Mouse (Mus musculus): ENCODE data around the gene Serpine2. TPM values are rescaled to one million over a fixed set of nuclear protein-coding genes. Genes with fewer than 3 reads are reported as not detected.
A peak's percentile ranks its signal among the peaks of the same experiment; 100 is the strongest.

The Serpine2 gene
- polyA plus RNA-seq, 1 experiment = 18.2 TPM

DNA sequence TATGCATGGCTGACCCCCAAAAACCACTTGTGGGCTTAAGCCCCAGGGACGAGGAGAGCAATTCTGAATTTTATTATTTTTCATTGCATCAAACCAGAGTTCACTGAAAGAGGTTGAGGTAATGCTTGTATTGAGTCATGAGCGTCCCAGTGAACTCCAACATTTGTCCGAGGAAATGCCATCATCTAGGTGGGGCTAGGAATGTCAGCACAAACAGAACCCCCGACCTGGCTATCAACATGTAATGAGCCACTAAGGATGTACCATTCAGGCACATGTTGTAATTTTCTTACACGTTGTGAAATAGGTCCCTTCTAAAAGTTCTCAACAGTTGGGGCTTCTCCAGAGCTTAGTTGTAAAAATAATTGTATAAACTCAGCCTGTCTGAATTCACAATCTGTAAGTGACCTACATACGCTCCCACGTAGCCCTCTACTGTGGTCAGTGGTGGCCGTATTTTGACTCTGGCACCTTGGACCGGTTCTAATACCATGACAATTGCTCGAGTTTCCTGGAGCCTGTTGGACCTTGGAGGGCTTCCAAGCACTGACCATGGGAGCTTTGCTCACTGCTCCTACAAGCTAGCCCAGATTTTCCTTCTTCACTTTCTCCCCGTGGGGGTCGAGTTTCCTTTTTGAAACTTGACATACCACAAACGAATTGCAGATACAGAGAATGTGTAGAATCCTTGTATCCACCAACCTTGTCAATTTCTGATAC lies 38.0 kb downstream of the Serpine2 start:
- peak overlapping the region; percentile 22 for H3K4me3 ChIP-seq

DNA sequence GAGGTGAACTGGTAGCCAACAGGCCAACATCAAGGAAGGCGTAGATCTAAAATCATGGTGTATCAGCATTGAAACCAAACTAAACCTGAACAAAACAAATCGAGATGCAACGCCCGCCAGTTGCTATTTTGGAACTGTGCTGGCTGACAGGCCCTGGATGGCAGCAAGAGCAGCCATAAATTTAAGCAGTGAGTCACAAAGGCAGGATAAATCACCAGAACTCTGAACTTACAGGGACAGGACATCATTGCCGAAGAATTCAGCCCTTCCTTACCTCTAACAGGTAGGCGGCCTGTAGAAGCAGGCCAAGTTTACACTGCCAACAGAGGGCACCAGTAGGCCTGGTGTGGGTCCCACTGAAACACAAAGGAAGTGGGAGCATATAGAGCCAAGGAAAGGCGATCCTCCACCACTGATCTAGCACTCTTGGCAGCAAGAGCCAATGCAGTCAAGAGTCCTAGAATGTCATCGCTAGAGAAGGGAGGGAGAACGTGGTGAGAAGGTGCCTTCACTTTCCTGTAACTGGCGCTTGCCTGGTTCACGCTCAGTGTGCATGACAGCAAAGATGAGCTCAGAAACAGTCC lies 41.6 kb downstream of the Serpine2 start:
- no peaks in the 10 kb centered on the region for H3K27me3 ChIP-seq (ENCODE audit: control insufficient read depth, insufficient read depth, insufficient read length)
- TF ChIP-seq TCF3 (IDR thresholded peaks at IDR 0.05; ENCODE audit: insufficient read length, low read depth) (no peak), MYOG (IDR thresholded peaks at IDR 0.05; ENCODE audit: control insufficient read depth in 1 of 3, insufficient read depth in 1 of 3, insufficient read length in 2 of 3, low read depth in 2 of 3) (no peak), POLR2A (IDR thresholded peaks at IDR 0.05; ENCODE audit: insufficient read length, low read depth) (no peak)
- no peak overlapping the region for H3K4me2 ChIP-seq (ENCODE audit: low read depth)
- no peaks in the 10 kb centered on the region for H3K79me2 ChIP-seq (ENCODE audit: control insufficient read depth, insufficient read depth)
- no peaks in the 10 kb centered on the region for H3K36me3 ChIP-seq (ENCODE audit: control insufficient read depth, insufficient read depth)
- H3K4me3 ChIP-seq = no peak overlapping the region
- no peak overlapping the region for H3ac ChIP-seq (ENCODE audit: control insufficient read depth, insufficient read length)

More for the DNA sequence above, 38.0 kb downstream of the Serpine2 start:
- H3K79me2 ChIP-seq (ENCODE audit: control insufficient read depth, insufficient read depth) = no peaks in the 10 kb centered on the region
- H3K27me3 ChIP-seq (ENCODE audit: control insufficient read depth, insufficient read depth, insufficient read length) = no peaks in the 10 kb centered on the region
- H3ac ChIP-seq (ENCODE audit: control insufficient read depth, insufficient read length) = no peak overlapping the region
- H3K36me3 ChIP-seq (ENCODE audit: control insufficient read depth, insufficient read depth) = no peaks in the 10 kb centered on the region
- peak overlapping the region; percentile 82 for H3K4me2 ChIP-seq (ENCODE audit: low read depth)
- TF ChIP-seq TCF12 (IDR thresholded peaks at IDR 0.05; ENCODE audit: insufficient read depth, poor library complexity, severe bottlenecking) (no peak), MYOG (IDR thresholded peaks at IDR 0.05; ENCODE audit: control insufficient read depth in 1 of 3, insufficient read depth in 1 of 3, insufficient read length in 2 of 3, low read depth in 2 of 3) (no peak), SRF (IDR thresholded peaks at IDR 0.05; ENCODE audit: control insufficient read depth, insufficient read length, low read depth) (no peak), CEBPB (IDR thresholded peaks at IDR 0.05; ENCODE audit: insufficient read depth, poor library complexity, severe bottlenecking) (peak; percentile 33; the same call in 1 of the 2 replicates)

DNA sequence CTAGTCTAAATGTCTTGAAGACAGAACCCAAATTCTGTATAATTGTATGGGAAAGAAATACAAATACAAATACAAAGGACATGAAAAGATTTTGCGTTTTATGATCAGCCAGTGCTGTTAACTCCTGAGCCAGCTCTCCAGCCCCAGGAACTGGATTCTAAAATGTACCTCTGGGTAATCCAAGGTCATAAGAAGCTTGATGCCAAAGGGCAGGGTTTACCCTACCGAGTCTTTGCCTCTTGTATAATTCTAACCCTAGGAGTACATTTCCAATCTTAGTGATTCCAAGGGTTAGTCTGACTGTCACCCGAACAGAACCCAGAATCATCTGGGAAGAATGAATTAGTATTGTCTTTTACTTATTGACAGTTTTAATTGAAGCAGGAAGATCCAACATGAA lies 45.5 kb downstream of the Serpine2 start:
- no peak overlapping the region for H3K4me3 ChIP-seq
- no peaks in the 10 kb centered on the region for H3K79me2 ChIP-seq (ENCODE audit: control insufficient read depth, insufficient read depth)
- H3K27me3 ChIP-seq (ENCODE audit: control insufficient read depth, insufficient read depth, insufficient read length) = no peaks in the 10 kb centered on the region
- no peak overlapping the region for H3K4me2 ChIP-seq (ENCODE audit: low read depth)
- no peaks in the 10 kb centered on the region for H3K36me3 ChIP-seq (ENCODE audit: control insufficient read depth, insufficient read depth)
- H3ac ChIP-seq (ENCODE audit: control insufficient read depth, insufficient read length) = no peak overlapping the region
- TF ChIP-seq REST (IDR thresholded peaks at IDR 0.05; ENCODE audit: insufficient read depth, insufficient read length) (no peak), USF1 (IDR thresholded peaks at IDR 0.05; ENCODE audit: low read depth) (no peak), SRF (IDR thresholded peaks at IDR 0.05; ENCODE audit: control insufficient read depth, insufficient read length, low read depth) (no peak), TCF12 (IDR thresholded peaks at IDR 0.05; ENCODE audit: insufficient read depth, poor library complexity, severe bottlenecking) (no peak), E2F4 (IDR thresholded peaks at IDR 0.05; ENCODE audit: insufficient read depth) (no peak), MYOG (IDR thresholded peaks at IDR 0.05; ENCODE audit: control insufficient read depth in 1 of 3, insufficient read depth in 1 of 3, insufficient read length in 2 of 3, low read depth in 2 of 3) (no peak), POLR2AphosphoS2 (IDR thresholded peaks at IDR 0.05; ENCODE audit: insufficient read length, low read depth) (no peak), MAX (IDR thresholded peaks at IDR 0.05; ENCODE audit: low read depth) (no peak), CEBPB (IDR thresholded peaks at IDR 0.05; ENCODE audit: insufficient read depth, poor library complexity, severe bottlenecking) (no peak), POLR2A (IDR thresholded peaks at IDR 0.05; ENCODE audit: insufficient read length, low read depth) (no peak), MYOD1 (IDR thresholded peaks at IDR 0.05; ENCODE audit: control insufficient read depth in 1 of 3, insufficient read length in 2 of 3, low read depth in 2 of 3) (no peak), TCF3 (IDR thresholded peaks at IDR 0.05; ENCODE audit: insufficient read length, low read depth) (no peak)

DNA sequence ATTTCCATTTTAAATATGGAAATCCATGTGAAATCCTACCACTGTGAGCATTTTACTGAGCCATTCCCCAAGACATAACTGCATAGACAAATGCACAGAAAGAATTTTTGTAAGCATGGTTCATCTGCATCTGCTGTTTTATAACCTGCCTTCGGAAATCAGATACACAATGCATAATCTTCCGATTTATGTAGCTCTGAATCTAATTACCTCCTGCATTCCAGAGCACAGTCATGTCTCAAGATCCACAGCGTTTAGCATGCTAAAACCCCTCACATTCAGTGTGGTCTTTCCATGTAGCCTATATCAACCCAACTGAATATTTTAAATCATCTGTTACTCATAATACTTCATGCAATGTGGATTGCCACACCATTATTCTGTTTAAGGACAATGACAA lies 51.5 kb downstream of the Serpine2 start:
- H3K4me3 ChIP-seq = no peak overlapping the region
- no peaks in the 10 kb centered on the region for H3K27me3 ChIP-seq (ENCODE audit: control insufficient read depth, insufficient read depth, insufficient read length)
- no peaks in the 10 kb centered on the region for H3K79me2 ChIP-seq (ENCODE audit: control insufficient read depth, insufficient read depth)
- H3K4me2 ChIP-seq (ENCODE audit: low read depth) = no peak overlapping the region
- TF ChIP-seq CEBPB (IDR thresholded peaks at IDR 0.05; ENCODE audit: insufficient read depth, poor library complexity, severe bottlenecking) (no peak), MAX (IDR thresholded peaks at IDR 0.05; ENCODE audit: low read depth) (no peak), TCF3 (IDR thresholded peaks at IDR 0.05; ENCODE audit: insufficient read length, low read depth) (no peak), TCF12 (IDR thresholded peaks at IDR 0.05; ENCODE audit: insufficient read depth, poor library complexity, severe bottlenecking) (no peak), MYOG (IDR thresholded peaks at IDR 0.05; ENCODE audit: control insufficient read depth in 1 of 3, insufficient read depth in 1 of 3, insufficient read length in 2 of 3, low read depth in 2 of 3) (no peak), USF1 (IDR thresholded peaks at IDR 0.05; ENCODE audit: low read depth) (no peak), E2F4 (IDR thresholded peaks at IDR 0.05; ENCODE audit: insufficient read depth) (no peak), REST (IDR thresholded peaks at IDR 0.05; ENCODE audit: insufficient read depth, insufficient read length) (no peak), POLR2AphosphoS2 (IDR thresholded peaks at IDR 0.05; ENCODE audit: insufficient read length, low read depth) (no peak), POLR2A (IDR thresholded peaks at IDR 0.05; ENCODE audit: insufficient read length, low read depth) (no peak), MYOD1 (IDR thresholded peaks at IDR 0.05; ENCODE audit: control insufficient read depth in 1 of 3, insufficient read length in 2 of 3, low read depth in 2 of 3) (no peak), SRF (IDR thresholded peaks at IDR 0.05; ENCODE audit: control insufficient read depth, insufficient read length, low read depth) (no peak)
- no peaks in the 10 kb centered on the region for H3K36me3 ChIP-seq (ENCODE audit: control insufficient read depth, insufficient read depth)
- no peak overlapping the region for H3ac ChIP-seq (ENCODE audit: control insufficient read depth, insufficient read length)

DNA sequence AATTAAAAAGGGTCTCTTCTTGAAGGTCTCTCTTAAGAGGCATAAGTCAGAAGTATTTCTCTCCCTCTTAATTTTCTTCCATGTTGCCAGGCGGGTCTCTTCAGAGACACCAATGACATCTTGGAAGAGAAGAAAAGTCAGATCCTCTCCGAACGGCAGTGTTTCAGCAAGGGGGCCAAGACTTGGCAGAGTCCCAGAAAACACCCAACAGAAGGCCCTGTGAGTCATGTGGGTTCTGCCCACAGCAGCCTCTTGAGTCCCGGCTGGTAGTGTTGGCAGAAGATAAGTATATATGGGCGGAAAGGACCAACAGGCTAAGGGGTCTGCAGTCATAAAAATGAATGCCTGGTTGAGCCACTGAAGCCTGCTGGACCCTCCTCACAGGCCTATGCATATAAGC lies 54.1 kb downstream of the Serpine2 start:
- no peak overlapping the region for H3K4me3 ChIP-seq
- H3K4me2 ChIP-seq (ENCODE audit: low read depth) = no peak overlapping the region
- H3K79me2 ChIP-seq (ENCODE audit: control insufficient read depth, insufficient read depth) = no peaks in the 10 kb centered on the region
- no peaks in the 10 kb centered on the region for H3K27me3 ChIP-seq (ENCODE audit: control insufficient read depth, insufficient read depth, insufficient read length)
- no peak overlapping the region for H3ac ChIP-seq (ENCODE audit: control insufficient read depth, insufficient read length)
- no peaks in the 10 kb centered on the region for H3K36me3 ChIP-seq (ENCODE audit: control insufficient read depth, insufficient read depth)
- TF ChIP-seq POLR2AphosphoS2 (IDR thresholded peaks at IDR 0.05; ENCODE audit: insufficient read length, low read depth) (no peak), USF1 (IDR thresholded peaks at IDR 0.05; ENCODE audit: low read depth) (no peak), SRF (IDR thresholded peaks at IDR 0.05; ENCODE audit: control insufficient read depth, insufficient read length, low read depth) (no peak), REST (IDR thresholded peaks at IDR 0.05; ENCODE audit: insufficient read depth, insufficient read length) (no peak), MYOD1 (IDR thresholded peaks at IDR 0.05; ENCODE audit: control insufficient read depth in 1 of 3, insufficient read length in 2 of 3, low read depth in 2 of 3) (no peak), E2F4 (IDR thresholded peaks at IDR 0.05; ENCODE audit: insufficient read depth) (no peak), MAX (IDR thresholded peaks at IDR 0.05; ENCODE audit: low read depth) (no peak), CEBPB (IDR thresholded peaks at IDR 0.05; ENCODE audit: insufficient read depth, poor library complexity, severe bottlenecking) (no peak), TCF3 (IDR thresholded peaks at IDR 0.05; ENCODE audit: insufficient read length, low read depth) (no peak), MYOG (IDR thresholded peaks at IDR 0.05; ENCODE audit: control insufficient read depth in 1 of 3, insufficient read depth in 1 of 3, insufficient read length in 2 of 3, low read depth in 2 of 3) (no peak), POLR2A (IDR thresholded peaks at IDR 0.05; ENCODE audit: insufficient read length, low read depth) (no peak), TCF12 (IDR thresholded peaks at IDR 0.05; ENCODE audit: insufficient read depth, poor library complexity, severe bottlenecking) (no peak)
